13 mouse cellular contexts compared by ENCODE assay signal in the genomic region with DNA sequence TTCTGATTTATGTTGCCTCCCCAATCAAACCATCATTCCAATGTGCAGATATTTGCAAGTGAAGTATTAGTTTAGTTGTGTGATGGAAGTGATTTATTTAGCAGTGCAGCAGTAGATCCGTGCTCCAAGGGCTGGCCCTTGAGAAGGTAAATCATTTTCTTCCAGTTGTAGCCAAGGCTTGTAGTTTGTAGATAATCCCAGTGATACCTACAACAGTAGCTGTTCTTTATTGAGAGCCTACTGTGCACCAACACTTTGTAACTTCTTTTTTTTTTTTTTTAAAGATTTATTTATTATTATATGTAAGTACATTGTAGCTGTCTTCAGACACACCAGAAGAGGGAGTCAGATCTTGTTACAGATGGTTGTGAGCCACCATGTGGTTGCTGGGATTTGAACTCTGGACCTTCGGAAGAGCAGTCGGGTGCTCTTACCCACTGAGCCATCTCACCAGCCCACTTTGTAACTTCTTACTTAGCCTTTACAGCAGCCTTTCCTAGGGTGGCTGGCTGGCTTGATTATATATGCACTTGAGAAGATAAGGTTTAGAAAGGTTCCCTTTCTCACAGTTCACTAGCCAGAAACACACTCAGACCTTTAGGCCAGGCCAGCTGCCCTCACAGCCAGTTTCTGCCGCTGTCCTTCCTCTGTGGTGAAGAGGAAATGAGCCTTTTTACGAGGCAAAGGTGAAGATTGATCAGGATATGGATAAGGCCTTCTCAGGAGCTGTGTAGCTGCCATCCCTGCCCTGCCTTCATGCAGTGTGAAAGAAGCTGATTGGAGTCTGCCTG. TPM values are rescaled to one million over a fixed set of nuclear protein-coding genes. Genes with fewer than 3 reads are reported as not detected.
DNase-seq lines count a peak whose midpoint lies in the region; ATAC-seq and TF ChIP-seq lines count a peak whose summit lies in the region.
"Had no signal": no experiment of that assay in that cellular context is flagged by ENCODE, and none has a peak within 500 bp of the region (broad histone marks: within the 10 kb centered on the region; RNA-seq: fewer than 3 reads in every experiment).

No protein-coding gene starts in this region.

- no peak overlapping the region for H3K9ac ChIP-seq in heart, embryonic 12.5 days
- no peak overlapping the region for H3K9ac ChIP-seq in limb, embryonic 15.5 days
- H3K9ac ChIP-seq: limb, embryonic 12.5 days had no signal

- H3K4me1 ChIP-seq in heart, embryonic 12.5 days (replicated peaks) = peaks cover 55% of the 10 kb centered on the region
- peaks cover 34% of the 10 kb centered on the region for H3K4me1 ChIP-seq in limb, embryonic 15.5 days
- peaks cover 32% of the 10 kb centered on the region for H3K4me1 ChIP-seq in limb, embryonic 10.5 days
- H3K4me1 ChIP-seq in G1E (ENCODE audit: insufficient read depth, low read depth, low read length) = peaks cover 41% of the 10 kb centered on the region

- no peak overlapping the region for H3K4me3 ChIP-seq in heart, embryonic 12.5 days
- no peak overlapping the region for H3K4me3 ChIP-seq in limb, embryonic 15.5 days
- no peak overlapping the region for H3K4me3 ChIP-seq in limb, embryonic 10.5 days
- H3K4me3 ChIP-seq in G1E (ENCODE audit: low read depth, low read length) = no peak overlapping the region
- H3K4me3 ChIP-seq: erythroblast, embryonic 14.5 days; limb, embryonic 12.5 days; myocyte had no signal

- H3K9me3 ChIP-seq in heart, embryonic 12.5 days (replicated peaks) = no peaks in the 10 kb centered on the region
- H3K9me3 ChIP-seq in limb, embryonic 15.5 days = no peaks in the 10 kb centered on the region
- H3K9me3 ChIP-seq in limb, embryonic 10.5 days (replicated peaks) = no peaks in the 10 kb centered on the region
- H3K9me3 ChIP-seq in G1E (replicated peaks) = no peaks in the 10 kb centered on the region
- H3K9me3 ChIP-seq: limb, embryonic 12.5 days had no signal

- H3K27ac ChIP-seq in heart, embryonic 12.5 days (ENCODE audit: poor library complexity, severe bottlenecking) = peak overlapping the region; percentile 15; the same call in 1 of the 2 replicates
- peak overlapping the region; percentile 17; the same call in 1 of the 2 replicates for H3K27ac ChIP-seq in limb, embryonic 15.5 days
- no peak overlapping the region for H3K27ac ChIP-seq in limb, embryonic 10.5 days
- H3K27ac ChIP-seq: limb, embryonic 12.5 days had no signal

- no peak for ATAC-seq in heart, embryonic 12.5 days (ENCODE audit: insufficient number of reproducible peaks, low FRiP score)
- ATAC-seq in limb, embryonic 15.5 days (ENCODE audit: insufficient number of reproducible peaks, low FRiP score, low TSS enrichment, low read depth) = no peak
- peak; percentile 54 for ATAC-seq in G1E (ENCODE audit: extremely low read depth, insufficient number of reproducible peaks, low FRiP score, poor library complexity, severe bottlenecking)
- ATAC-seq in megakaryocyte, adult 5-6 weeks (ENCODE audit: poor library complexity, severe bottlenecking) = 0 out of 2 replicates have a peak, but pooled peaks have one; percentile 51
- ATAC-seq: Patski had no signal

- 73% methylated on average over 5 of the region's 5 CpGs for WGBS in heart, embryonic 12.5 days
- WGBS in limb, embryonic 15.5 days = 69% methylated on average over 5 of the region's 5 CpGs
- 63% methylated on average over 5 of the region's 5 CpGs for WGBS in limb, embryonic 10.5 days

- H3K4me2 ChIP-seq in heart, embryonic 12.5 days = no peak overlapping the region
- H3K4me2 ChIP-seq in limb, embryonic 15.5 days = no peak overlapping the region
- H3K4me2 ChIP-seq: limb, embryonic 12.5 days had no signal

- DNase-seq in heart, postnatal 4 days = no peak
- no peak for DNase-seq in limb, embryonic 10.5 days (ENCODE audit: low spot score)
- DNase-seq in G1E (ENCODE audit: low spot score) = no peak
- no peak for DNase-seq in cerebellum, adult 11-12 months
- no peak for DNase-seq in cerebellum, adult 18-20 months
- DNase-seq: thymus, postnatal 25 days had no signal

- no peak for TF ChIP-seq CTCF in G1E (IDR thresholded peaks at IDR 0.05; ENCODE audit: low read depth, low read length)

- H3K27me3 ChIP-seq in heart, embryonic 12.5 days (replicated peaks) = no peaks in the 10 kb centered on the region
- H3K27me3 ChIP-seq in limb, embryonic 15.5 days = no peaks in the 10 kb centered on the region
- H3K27me3 ChIP-seq in limb, embryonic 10.5 days (ENCODE audit: low read depth, poor library complexity, severe bottlenecking) = no peaks in the 10 kb centered on the region
- no peaks in the 10 kb centered on the region for H3K27me3 ChIP-seq in G1E (ENCODE audit: insufficient read depth, low read length)
- H3K27me3 ChIP-seq: limb, embryonic 12.5 days; Patski had no signal

- H3K36me3 ChIP-seq in heart, embryonic 12.5 days = no peaks in the 10 kb centered on the region
- H3K36me3 ChIP-seq in limb, embryonic 15.5 days = 0 out of 2 replicates have a peak, but pooled peaks cover 4% of the 10 kb centered on the region
- H3K36me3 ChIP-seq in limb, embryonic 10.5 days = peaks cover 14% of the 10 kb centered on the region; the same call in 1 of the 2 replicates
- peaks cover 69% of the 10 kb centered on the region for H3K36me3 ChIP-seq in G1E (replicated peaks)

RNA-seq across cellular contexts. Expression of a gene that starts 20.6 kb away (rescaled TPM):
- polyA plus RNA-seq in heart, embryonic 12.5 days (2016; fragmentation: Nextera tagmentation; extraction: Ambion mirVana) = 13.2 and 14.5 TPM in 2 replicates
- 10 to 100 TPM; 96.3 to 98.4 TPM for total RNA-seq in heart, postnatal 4 days (2021)
- 15.9 and 17.1 TPM in 2 replicates for polyA plus RNA-seq in limb, embryonic 15.5 days (2015; fragmentation: Nextera tagmentation; extraction: Ambion mirVana)
- polyA plus RNA-seq in limb, embryonic 10.5 days (2016; fragmentation: Nextera tagmentation; extraction: Ambion mirVana) = 17.2 and 18.1 TPM in 2 replicates
- total RNA-seq in G1E (2014; fragmentation: Nextera tagmentation) (42.0 and 42.8 TPM in 2 replicates), G1E (2017) (24.3 and 25.4 TPM in 2 replicates)
- polyA plus RNA-seq in G1E (2012) = 37.2 and 43.3 TPM in 2 replicates
- 20.1 and 20.2 TPM in 2 replicates for total RNA-seq in megakaryocyte, adult 5-6 weeks (2015)
- 22.7 and 22.8 TPM in 2 replicates for total RNA-seq in megakaryocyte, adult 5-6 weeks (2017)

Comparison
In these comparisons a context has a peak if more than half of its experiments do, and no peak if none do; other contexts are left out.
1. ATAC-seq: peak in G1E (single experiment) and megakaryocyte, adult 5-6 weeks (single experiment); none in heart, embryonic 12.5 days (single experiment) and limb, embryonic 15.5 days (single experiment).